Comparison of ENCODE assay signal across 10 mouse cellular contexts in genomic region chr2:180306423-180307168, GRCm38 (mm10). TPM values are rescaled to one million over a fixed set of nuclear protein-coding genes. Genes with fewer than 3 reads are reported as not detected.
DNase-seq lines count a peak whose midpoint lies in the region; ATAC-seq and TF ChIP-seq lines count a peak whose summit lies in the region.
"Had no signal": no experiment of that assay in that cellular context is flagged by ENCODE, and none has a peak within 500 bp of the region (broad histone marks: within the 10 kb centered on the region; RNA-seq: fewer than 3 reads in every experiment).

No protein-coding gene starts in this region.

- H3K36me3 ChIP-seq in hindbrain, postnatal 0 days (ENCODE audit: insufficient read depth, low read length) = no peaks in the 10 kb centered on the region
- H3K36me3 ChIP-seq in hindbrain, embryonic 11.5 days (ENCODE audit: control insufficient read depth, insufficient read depth, low read length) = no peaks in the 10 kb centered on the region
- no peaks in the 10 kb centered on the region for H3K36me3 ChIP-seq in lung, postnatal 0 days (ENCODE audit: insufficient read depth, low read length)
- H3K36me3 ChIP-seq: forebrain, embryonic 10.5 days had no signal

- peak; percentile 49; the same call in 1 of the 2 replicates for ATAC-seq in hindbrain, postnatal 0 days
- ATAC-seq in hindbrain, embryonic 11.5 days (ENCODE audit: low FRiP score) = no peak
- peak; percentile 81 for ATAC-seq in lung, postnatal 0 days

- H3K9me3 ChIP-seq in hindbrain, postnatal 0 days (ENCODE audit: low read length) = 0 out of 2 replicates have a peak, but pooled peaks cover 2% of the 10 kb centered on the region
- no peaks in the 10 kb centered on the region for H3K9me3 ChIP-seq in hindbrain, embryonic 11.5 days (ENCODE audit: control insufficient read depth, low read length)
- no peaks in the 10 kb centered on the region for H3K9me3 ChIP-seq in lung, postnatal 0 days (ENCODE audit: low read length)
- H3K9me3 ChIP-seq: forebrain, embryonic 10.5 days had no signal

- TF ChIP-seq EP300 in lung, postnatal 0 days (IDR thresholded peaks at IDR 0.05) = peak; percentile 88

- no peak overlapping the region for H3K4me3 ChIP-seq in hindbrain, postnatal 0 days (ENCODE audit: low read length)
- H3K4me3 ChIP-seq in hindbrain, embryonic 11.5 days (ENCODE audit: low read depth, low read length) = no peak overlapping the region
- no peak overlapping the region for H3K4me3 ChIP-seq in lung, postnatal 0 days (ENCODE audit: low read depth, low read length)
- H3K4me3 ChIP-seq: forebrain, embryonic 10.5 days had no signal

- H3K27me3 ChIP-seq in hindbrain, postnatal 0 days (ENCODE audit: insufficient read depth, low read length) = no peaks in the 10 kb centered on the region
- no peaks in the 10 kb centered on the region for H3K27me3 ChIP-seq in hindbrain, embryonic 11.5 days (ENCODE audit: control insufficient read depth, insufficient read depth, low read length)
- H3K27me3 ChIP-seq in lung, postnatal 0 days (replicated peaks; ENCODE audit: insufficient read depth, low read length) = no peaks in the 10 kb centered on the region

- TF ChIP-seq CTCF in hindbrain, postnatal 0 days (IDR thresholded peaks at IDR 0.05; ENCODE audit: low read depth) = no peak
- TF ChIP-seq CTCF in lung, postnatal 0 days (IDR thresholded peaks at IDR 0.05) = no peak

- DNase-seq in hindbrain, postnatal 0 days (ENCODE audit: low spot score) = peak; percentile 58
- DNase-seq in hindbrain, embryonic 11.5 days (ENCODE audit: low spot score) = no peak
- DNase-seq in NIH3T3 (ENCODE audit: low read depth) = peak; percentile 10
- DNase-seq in gastrocnemius, adult 8-10 months (ENCODE audit: low spot score in 2 of 2) = peak; percentile 45 to 76
- peak; percentile 92 for DNase-seq in lung, postnatal 0 days (ENCODE audit: low spot score)
- no peak for DNase-seq in kidney, postnatal 10 days
- DNase-seq in frontal cortex, postnatal 36 days (ENCODE audit: low spot score in 2 of 2) = no peak
- no peak for DNase-seq in retina, postnatal 1 day

- H3K27ac ChIP-seq in hindbrain, postnatal 0 days = no peak overlapping the region
- no peak overlapping the region for H3K27ac ChIP-seq in hindbrain, embryonic 11.5 days (ENCODE audit: low read depth, low read length)
- peak overlapping the region; percentile 34; the same call in 1 of the 2 replicates for H3K27ac ChIP-seq in lung, postnatal 0 days (ENCODE audit: low read length)
- H3K27ac ChIP-seq: forebrain, embryonic 10.5 days had no signal

- WGBS in hindbrain, postnatal 0 days = 67% methylated on average over 8 of the region's 8 CpGs
- 82% methylated on average over 8 of the region's 8 CpGs for WGBS in hindbrain, embryonic 11.5 days
- 28% methylated on average over 8 of the region's 8 CpGs for WGBS in lung, postnatal 0 days

- no peaks in the 10 kb centered on the region for H3K4me1 ChIP-seq in hindbrain, postnatal 0 days (ENCODE audit: insufficient read depth, low read length)
- no peaks in the 10 kb centered on the region for H3K4me1 ChIP-seq in hindbrain, embryonic 11.5 days (replicated peaks; ENCODE audit: control insufficient read depth, insufficient read depth, low read length)
- 0 out of 2 replicates have a peak, but pooled peaks cover 2% of the 10 kb centered on the region for H3K4me1 ChIP-seq in lung, postnatal 0 days (ENCODE audit: insufficient read depth, low read depth, low read length)
- H3K4me1 ChIP-seq: forebrain, embryonic 10.5 days had no signal

- no peak overlapping the region for H3K4me2 ChIP-seq in hindbrain, postnatal 0 days (ENCODE audit: low read depth, low read length)
- no peak overlapping the region for H3K4me2 ChIP-seq in hindbrain, embryonic 11.5 days (replicated peaks; ENCODE audit: low read depth, low read length)
- H3K4me2 ChIP-seq in lung, postnatal 0 days (replicated peaks; ENCODE audit: low read depth, low read length) = no peak overlapping the region

- H3K9ac ChIP-seq in hindbrain, postnatal 0 days (replicated peaks; ENCODE audit: low read length) = no peak overlapping the region
- H3K9ac ChIP-seq in hindbrain, embryonic 11.5 days (ENCODE audit: low read depth, low read length) = no peak overlapping the region
- no peak overlapping the region for H3K9ac ChIP-seq in lung, postnatal 0 days (replicated peaks; ENCODE audit: low read depth)

RNA-seq across cellular contexts. Expression of gene Rbbp8nl, which starts 16.9 kb away (rescaled TPM):
- total RNA-seq in hindbrain, postnatal 0 days (2014; rRNA removed) = not detected in 2 replicates
- polyA plus RNA-seq in hindbrain, postnatal 0 days (2015; fragmentation: Nextera tagmentation; extraction: Ambion mirVana) = not detected in 2 replicates
- polyA plus RNA-seq in hindbrain, embryonic 11.5 days (2014; fragmentation: Nextera tagmentation; extraction: Ambion mirVana) = 0.08 TPM in 1 of 2 replicates, not detected in the other
- total RNA-seq in gastrocnemius, adult 8-10 months (2022) = not detected
- 0.20 and 0.46 TPM in 2 replicates for polyA plus RNA-seq in lung, postnatal 0 days (2015; fragmentation: Nextera tagmentation; extraction: Ambion mirVana)
- total RNA-seq: layer of hippocampus, postnatal 36 days had no signal

RNA-seq across cellular contexts. Expression of gene Gata5, which starts 27.9 kb away (rescaled TPM):
- not detected in 2 replicates for total RNA-seq in hindbrain, postnatal 0 days (2014; rRNA removed)
- not detected in 2 replicates for polyA plus RNA-seq in hindbrain, postnatal 0 days (2015; fragmentation: Nextera tagmentation; extraction: Ambion mirVana)
- not detected in 2 replicates for polyA plus RNA-seq in hindbrain, embryonic 11.5 days (2014; fragmentation: Nextera tagmentation; extraction: Ambion mirVana)
- not detected for total RNA-seq in gastrocnemius, adult 8-10 months (2022)
- polyA plus RNA-seq in lung, postnatal 0 days (2015; fragmentation: Nextera tagmentation; extraction: Ambion mirVana) = 10.4 and 11.4 TPM in 2 replicates
- total RNA-seq: layer of hippocampus, postnatal 36 days had no signal
- polyA plus RNA-seq: forebrain, embryonic 10.5 days had no signal

RNA-seq across cellular contexts. Expression of gene Cables2, which starts 33.3 kb away (rescaled TPM):
- 56.8 and 60.5 TPM in 2 replicates for total RNA-seq in hindbrain, postnatal 0 days (2014; rRNA removed)
- polyA plus RNA-seq in hindbrain, postnatal 0 days (2015; fragmentation: Nextera tagmentation; extraction: Ambion mirVana) = 25.1 and 26.4 TPM in 2 replicates
- polyA plus RNA-seq in hindbrain, embryonic 11.5 days (2014; fragmentation: Nextera tagmentation; extraction: Ambion mirVana) = 14.0 and 16.8 TPM in 2 replicates
- total RNA-seq in gastrocnemius, adult 8-10 months (2022) = 10 to 100 TPM in 1 of 4 experiments, 1 to 10 TPM in 3; 8.1 to 10.8 (median 9.0) TPM
- 15.5 and 16.1 TPM in 2 replicates for polyA plus RNA-seq in lung, postnatal 0 days (2015; fragmentation: Nextera tagmentation; extraction: Ambion mirVana)

RNA-seq across cellular contexts. Expression of gene Rps21, which starts 49.4 kb away (rescaled TPM):
- 752 and 857 TPM in 2 replicates for total RNA-seq in hindbrain, postnatal 0 days (2014; rRNA removed)
- polyA plus RNA-seq in hindbrain, postnatal 0 days (2015; fragmentation: Nextera tagmentation; extraction: Ambion mirVana) = 445 and 465 TPM in 2 replicates
- 432 and 442 TPM in 2 replicates for polyA plus RNA-seq in hindbrain, embryonic 11.5 days (2014; fragmentation: Nextera tagmentation; extraction: Ambion mirVana)
- total RNA-seq in gastrocnemius, adult 8-10 months (2022) = 100 to 1,000 TPM; 348 to 580 (median 436) TPM
- polyA plus RNA-seq in lung, postnatal 0 days (2015; fragmentation: Nextera tagmentation; extraction: Ambion mirVana) = 418 and 453 TPM in 2 replicates

Comparison
In these comparisons a context has a peak if more than half of its experiments do, and no peak if none do; other contexts are left out.
1. DNase-seq: peak in hindbrain, postnatal 0 days (single experiment), NIH3T3 (single experiment), gastrocnemius, adult 8-10 months (2 of 2) and lung, postnatal 0 days (single experiment); none in hindbrain, embryonic 11.5 days (single experiment), kidney, postnatal 10 days (single experiment), frontal cortex, postnatal 36 days (0 of 2) and retina, postnatal 1 day (single experiment).
2. RNA of gene Gata5, which starts 27.9 kb away (polyA plus RNA-seq): 10.4 to 11.4 TPM in lung, postnatal 0 days; not detected in hindbrain, postnatal 0 days and not detected in hindbrain, embryonic 11.5 days; every median in the first group is over 10 times any median in the second.